Mouse (Mus musculus) midbrain, embryonic 11.5 days (tissue): ENCODE data around the gene Nfatc2. TPM values are rescaled to one million over a fixed set of nuclear protein-coding genes. Genes with fewer than 3 reads are reported as not detected.
A peak's percentile ranks its signal among the peaks of the same experiment; 100 is the strongest.

Source experiments
- ATAC-seq: fragments of 200-750 bp; cut with Nextera tagmentation; 2 replicates; pipeline ENCODE4 v1.8.0; 2017; ENCODE audit warnings: moderate TSS enrichment, moderate library complexity; ENCODE audit not compliant: low FRiP score
- DNase-seq: peaks from one replicate; pipeline ENCODE4 v3.0.0; 2015; ENCODE audit warnings: low spot score; ENCODE audit errors: missing footprints
- H3K27ac ChIP-seq: fragments of 300-500 bp; sonication (generic); 2 replicates; pipeline ENCODE4 v1.5.1; 2014; ENCODE audit warnings: low read depth, low read length
- H3K27me3 ChIP-seq: fragments of 300-500 bp; sonication (generic); 2 replicates; pipeline ENCODE4 v1.6.1; 2014; ENCODE audit warnings: mild to moderate bottlenecking, low read length, moderate library complexity, mixed read lengths; ENCODE audit not compliant: control insufficient read depth, insufficient read depth
- H3K36me3 ChIP-seq: fragments of 300-500 bp; sonication (generic); 2 replicates; pipeline ENCODE4 v1.6.1; 2014; ENCODE audit warnings: mild to moderate bottlenecking, low read length, moderate library complexity, mixed read lengths; ENCODE audit not compliant: control insufficient read depth, insufficient read depth
- H3K4me1 ChIP-seq: fragments of 300-500 bp; sonication (generic); 2 replicates; pipeline ENCODE4 v1.6.1; 2014; ENCODE audit warnings: low read length; ENCODE audit not compliant: control insufficient read depth, insufficient read depth
- H3K4me2 ChIP-seq: fragments of 300-500 bp; sonication (generic); 2 replicates; pipeline ENCODE4 v1.6.1; 2014; ENCODE audit warnings: mild to moderate bottlenecking, moderate library complexity
- H3K4me3 ChIP-seq: fragments of 300-500 bp; sonication (generic); 2 replicates; pipeline ENCODE4 v1.5.1; 2014; ENCODE audit warnings: low read depth, low read length
- H3K9ac ChIP-seq: fragments of 300-500 bp; sonication (generic); 2 replicates; pipeline ENCODE4 v1.6.1; 2014; ENCODE audit warnings: low read length
- H3K9me3 ChIP-seq: fragments of 300-500 bp; sonication (generic); 2 replicates; pipeline ENCODE4 v1.6.1; 2016; ENCODE audit warnings: low read length; ENCODE audit not compliant: control insufficient read depth
- WGBS: fragments of 180-500 bp; shearing (Covaris S2); extraction: QIAGEN DNeasy Blood & Tissue Kit; methylation state at CpG from one replicate; pipeline ENCODE4 v1.1.7; 2014; 5-methylcytosine and 5-hydroxymethylcytosine counted together
- polyA plus RNA-seq: library from polyadenylated mRNA; unstranded; fragments of >200 nt; fragmentation: Nextera tagmentation; extraction: Ambion mirVana; gene quantifications from 2 replicates; pipeline ENCODE4 v1.2.1, GENCODE M21; 2014

The Nfatc2 gene
- polyA plus RNA-seq, 1 experiment from 2014 or later: 0.66 TPM

DNA sequence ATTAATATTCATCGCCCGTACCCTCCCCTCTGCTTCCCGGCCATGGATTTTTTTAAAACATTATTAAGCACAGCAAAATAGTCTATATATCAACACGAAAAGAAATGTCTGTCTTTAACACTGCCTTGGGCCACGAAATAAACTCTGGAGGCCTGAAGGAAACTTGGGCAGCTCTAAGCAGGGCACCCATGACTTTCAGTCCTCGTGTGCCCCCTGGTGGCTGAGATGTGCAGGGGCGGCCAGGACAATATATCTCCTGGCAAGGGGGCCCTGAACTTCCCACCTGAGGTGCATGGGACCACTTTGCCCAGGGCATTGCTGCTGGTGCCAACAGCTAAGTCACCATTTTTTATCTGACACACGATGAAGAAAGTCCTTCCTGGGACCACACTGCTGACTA is 27.3 kb upstream of the Nfatc2 start:
- Histone ChIP-seq H3K36me3 (no peaks in the 10 kb centered on the region; the same call in 1 of the 2 replicates), H3K4me2 (no peak overlapping the region), H3K4me3 (no peak overlapping the region), H3K9ac (no peak overlapping the region), H3K27me3 (no peaks in the 10 kb centered on the region), H3K9me3 (no peaks in the 10 kb centered on the region; the same call in 1 of the 2 replicates), H3K4me1 (peaks cover 3% of the 10 kb centered on the region), H3K27ac (no peak overlapping the region)
- peak; percentile 97 for DNase-seq
- ATAC-seq: peak; percentile 60; the same call in 1 of the 2 replicates
- WGBS: 27% methylated on average over 8 of the region's 8 CpGs

DNA sequence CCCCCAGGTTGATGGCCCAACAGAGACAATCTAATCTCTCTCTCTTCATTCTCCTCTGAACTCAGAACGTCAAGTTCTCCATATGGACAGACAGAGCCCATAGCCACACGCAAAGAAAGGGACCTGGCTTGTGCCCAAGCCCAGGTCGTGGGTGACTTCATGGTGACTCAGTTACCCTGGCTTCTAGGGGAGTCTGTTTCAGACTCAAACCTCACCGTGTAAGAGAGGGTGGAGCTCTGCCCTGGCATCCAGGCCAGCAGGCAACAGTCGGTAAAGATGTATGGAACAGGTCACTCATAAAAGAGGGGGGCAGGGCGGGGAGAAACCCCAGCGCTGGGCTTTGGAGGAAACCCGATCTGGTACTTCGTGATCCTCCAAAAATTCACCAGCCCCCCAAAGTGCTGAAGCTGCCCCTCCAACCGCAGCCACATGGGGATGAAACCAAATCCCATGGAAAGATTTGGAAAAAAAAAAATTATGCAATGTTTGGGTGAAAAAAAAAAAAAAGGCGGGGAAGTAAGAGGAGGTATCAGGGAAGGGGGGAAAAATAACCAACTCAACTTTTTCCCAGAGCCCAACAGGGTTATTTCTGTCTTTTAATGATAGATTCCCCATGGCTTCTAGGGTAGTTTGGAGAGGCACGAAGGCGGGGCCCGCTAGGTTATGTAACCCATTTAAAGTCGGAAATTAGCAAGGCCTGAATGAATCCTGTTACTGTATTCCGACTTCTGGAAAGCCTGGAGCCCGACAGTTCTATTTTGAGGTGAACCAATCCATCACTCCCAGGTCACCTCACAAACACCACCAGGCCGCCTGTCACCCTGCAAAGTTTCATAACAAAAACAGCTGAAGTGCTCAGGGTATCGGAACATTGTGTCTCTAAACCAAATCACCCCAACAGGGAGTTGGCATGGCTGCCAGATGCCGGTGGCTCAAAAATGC is 26.6 kb upstream of the Nfatc2 start:
- H3K9me3 ChIP-seq: no peaks in the 10 kb centered on the region; the same call in 1 of the 2 replicates
- 73% methylated on average over 20 of the region's 20 CpGs for WGBS
- H3K4me3 ChIP-seq: no peak overlapping the region
- H3K4me1 ChIP-seq: peaks cover 3% of the 10 kb centered on the region
- H3K36me3 ChIP-seq: no peaks in the 10 kb centered on the region
- no peak overlapping the region for H3K4me2 ChIP-seq
- DNase-seq (no peak), ATAC-seq (no peak)
- no peak overlapping the region for H3K27ac ChIP-seq
- no peak overlapping the region for H3K9ac ChIP-seq
- H3K27me3 ChIP-seq: no peaks in the 10 kb centered on the region

DNA sequence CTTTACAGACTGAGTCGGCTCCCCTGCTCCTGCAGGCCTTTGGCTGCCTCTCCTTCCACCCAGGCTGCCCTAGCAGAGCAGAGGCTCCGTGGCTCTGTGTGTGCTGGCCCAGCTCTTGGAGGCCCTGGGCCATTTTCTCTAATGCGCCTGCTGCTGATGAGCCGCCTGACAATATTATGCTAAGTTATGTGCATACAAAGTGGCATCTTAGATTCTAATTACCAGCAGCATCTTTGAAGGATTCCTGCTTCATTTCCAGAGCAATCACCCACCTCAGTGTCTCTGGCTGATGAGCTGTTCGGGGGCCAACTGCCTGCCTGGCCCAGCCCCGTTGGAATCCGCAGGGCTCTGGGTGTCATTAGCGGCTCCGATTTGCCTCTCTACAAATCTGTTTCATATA is 24.9 kb upstream of the Nfatc2 start:
- peak overlapping the region; percentile 59 for H3K27ac ChIP-seq
- peak; percentile 70 for ATAC-seq
- no peak overlapping the region for H3K9ac ChIP-seq
- no peak overlapping the region for H3K4me3 ChIP-seq
- H3K4me2 ChIP-seq: no peak overlapping the region
- DNase-seq: no peak
- H3K4me1 ChIP-seq: peaks cover 3% of the 10 kb centered on the region
- 70% methylated on average over 9 of the region's 9 CpGs for WGBS
- no peaks in the 10 kb centered on the region for H3K36me3 ChIP-seq
- no peaks in the 10 kb centered on the region; the same call in 1 of the 2 replicates for H3K9me3 ChIP-seq
- H3K27me3 ChIP-seq: no peaks in the 10 kb centered on the region

DNA sequence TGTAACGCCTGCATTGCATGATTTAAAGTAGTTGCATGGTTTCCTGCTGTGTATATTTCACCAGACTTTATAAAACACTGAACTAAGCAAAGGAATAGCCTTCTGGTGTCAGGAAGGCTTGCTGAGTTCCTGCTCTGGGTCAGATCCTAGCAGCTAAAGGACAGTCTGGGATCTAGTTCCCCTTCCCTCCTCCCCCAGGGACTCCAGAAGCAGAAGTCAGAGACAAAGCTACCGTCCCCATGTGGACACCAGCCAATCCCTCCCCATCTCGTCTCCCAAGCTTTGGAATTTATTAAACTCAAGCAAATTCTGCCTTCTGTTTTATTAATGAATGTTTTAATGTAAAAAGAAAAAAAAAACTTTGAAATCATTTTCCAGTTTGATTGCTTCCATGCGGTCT is 23.6 kb upstream of the Nfatc2 start:
- Histone ChIP-seq H3K27ac (no peak overlapping the region), H3K4me3 (no peak overlapping the region), H3K36me3 (no peaks in the 10 kb centered on the region), H3K9me3 (no peaks in the 10 kb centered on the region; the same call in 1 of the 2 replicates), H3K9ac (no peak overlapping the region), H3K27me3 (no peaks in the 10 kb centered on the region), H3K4me2 (no peak overlapping the region), H3K4me1 (peaks cover 3% of the 10 kb centered on the region)
- ATAC-seq (no peak), DNase-seq (no peak)
- 79% methylated on average over 4 of the region's 4 CpGs for WGBS

DNA sequence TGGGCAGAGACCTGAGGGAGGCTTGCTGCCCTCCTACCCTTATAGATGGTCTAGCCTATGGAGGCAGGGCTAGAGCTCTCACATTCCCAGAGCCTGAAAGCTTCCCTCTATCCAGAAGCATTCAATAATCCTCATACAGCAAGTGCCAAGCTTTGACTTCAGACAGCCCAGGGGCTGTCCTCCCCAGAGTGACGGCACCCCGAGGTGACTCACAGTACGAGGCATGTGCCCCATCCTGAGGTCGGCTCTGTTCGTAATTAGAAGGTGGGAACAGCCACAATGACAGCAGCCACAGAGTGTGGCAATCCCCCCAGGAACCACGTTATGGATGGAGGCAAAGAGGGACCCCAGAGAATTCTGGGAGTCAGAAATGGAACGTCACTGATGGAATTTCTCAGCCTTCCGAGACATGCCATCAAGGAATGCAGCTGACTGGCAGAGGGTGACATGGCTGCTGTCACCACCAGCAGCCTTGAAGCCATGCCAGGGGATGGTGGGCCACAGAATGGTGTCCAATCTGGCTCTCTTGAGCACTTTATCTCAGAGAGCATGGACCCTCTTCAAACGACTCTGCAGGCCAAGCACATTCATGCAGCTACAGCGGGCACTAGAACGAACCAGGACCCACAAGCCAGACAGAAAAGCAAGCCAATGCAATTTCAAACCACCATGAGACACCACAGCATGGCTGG is 19.8 kb upstream of the Nfatc2 start:
- H3K36me3 ChIP-seq: no peaks in the 10 kb centered on the region
- no peak overlapping the region for H3K9ac ChIP-seq
- no peak overlapping the region for H3K4me2 ChIP-seq
- H3K9me3 ChIP-seq: no peaks in the 10 kb centered on the region; the same call in 1 of the 2 replicates
- H3K4me3 ChIP-seq: no peak overlapping the region
- H3K4me1 ChIP-seq: no peaks in the 10 kb centered on the region; the same call in 1 of the 2 replicates
- ATAC-seq (no peak), DNase-seq (no peak)
- WGBS: 79% methylated on average over 11 of the region's 11 CpGs
- H3K27me3 ChIP-seq: no peaks in the 10 kb centered on the region
- H3K27ac ChIP-seq: no peak overlapping the region

DNA sequence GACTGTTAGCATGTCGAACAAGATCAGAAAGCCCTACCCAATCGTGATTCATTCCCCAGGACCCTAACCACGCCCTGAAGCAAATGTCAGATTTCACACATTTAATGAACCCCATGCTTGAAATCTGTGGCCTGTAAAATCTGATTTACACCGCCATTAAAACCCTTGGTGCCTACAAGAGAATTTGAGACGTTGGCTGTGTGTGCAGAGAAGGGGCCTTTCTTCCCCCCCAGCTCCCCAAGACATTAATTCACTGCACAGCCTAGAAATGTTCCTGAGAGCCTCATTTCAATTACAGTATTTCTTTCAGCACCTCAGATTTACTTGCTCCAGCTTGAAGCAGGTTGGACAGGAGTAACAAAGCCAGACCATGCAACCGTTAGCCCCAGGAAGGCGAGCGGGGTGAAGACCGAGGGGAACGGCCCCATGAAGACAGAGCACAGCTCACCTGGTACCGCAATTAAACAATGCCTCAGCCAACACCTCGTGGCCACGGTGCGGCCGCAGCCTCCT is 16.8 kb upstream of the Nfatc2 start:
- Histone ChIP-seq H3K36me3 (no peaks in the 10 kb centered on the region), H3K4me2 (no peak overlapping the region), H3K9me3 (no peaks in the 10 kb centered on the region; the same call in 1 of the 2 replicates), H3K27me3 (no peaks in the 10 kb centered on the region), H3K4me1 (peaks cover 6% of the 10 kb centered on the region; the same call in 1 of the 2 replicates), H3K4me3 (no peak overlapping the region), H3K27ac (no peak overlapping the region), H3K9ac (no peak overlapping the region)
- DNase-seq: no peak
- 84% methylated on average over 15 of the region's 15 CpGs for WGBS
- no peak for ATAC-seq

DNA sequence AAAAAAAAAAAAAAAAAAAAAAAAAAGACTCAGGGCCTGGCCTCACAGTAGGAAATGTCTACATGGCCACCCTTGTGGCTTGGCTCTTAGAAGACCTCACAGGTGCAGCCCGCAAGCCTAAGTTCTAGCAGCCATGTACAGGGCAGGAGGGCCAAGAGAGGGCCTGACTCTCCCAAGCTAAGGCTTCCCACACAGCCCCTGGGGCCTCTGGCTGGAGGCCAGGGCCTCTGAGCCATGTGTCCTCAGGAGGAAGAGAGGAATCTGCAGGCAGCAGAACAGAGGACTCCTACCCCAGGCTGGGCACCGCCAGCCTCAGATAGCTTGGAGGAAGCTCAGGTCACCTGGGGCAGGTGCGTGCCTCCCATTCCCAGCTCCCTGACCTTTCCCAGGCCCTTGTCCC is 13.7 kb upstream of the Nfatc2 start:
- H3K4me3 ChIP-seq: no peak overlapping the region
- ATAC-seq: no peak
- no peak overlapping the region for H3K27ac ChIP-seq
- DNase-seq: no peak
- no peak overlapping the region for H3K9ac ChIP-seq
- no peak overlapping the region for H3K4me2 ChIP-seq
- 87% methylated on average over 3 of the region's 3 CpGs for WGBS
- no peaks in the 10 kb centered on the region for H3K9me3 ChIP-seq
- peaks cover 8% of the 10 kb centered on the region; the same call in 1 of the 2 replicates for H3K4me1 ChIP-seq
- H3K27me3 ChIP-seq: no peaks in the 10 kb centered on the region
- no peaks in the 10 kb centered on the region for H3K36me3 ChIP-seq

DNA sequence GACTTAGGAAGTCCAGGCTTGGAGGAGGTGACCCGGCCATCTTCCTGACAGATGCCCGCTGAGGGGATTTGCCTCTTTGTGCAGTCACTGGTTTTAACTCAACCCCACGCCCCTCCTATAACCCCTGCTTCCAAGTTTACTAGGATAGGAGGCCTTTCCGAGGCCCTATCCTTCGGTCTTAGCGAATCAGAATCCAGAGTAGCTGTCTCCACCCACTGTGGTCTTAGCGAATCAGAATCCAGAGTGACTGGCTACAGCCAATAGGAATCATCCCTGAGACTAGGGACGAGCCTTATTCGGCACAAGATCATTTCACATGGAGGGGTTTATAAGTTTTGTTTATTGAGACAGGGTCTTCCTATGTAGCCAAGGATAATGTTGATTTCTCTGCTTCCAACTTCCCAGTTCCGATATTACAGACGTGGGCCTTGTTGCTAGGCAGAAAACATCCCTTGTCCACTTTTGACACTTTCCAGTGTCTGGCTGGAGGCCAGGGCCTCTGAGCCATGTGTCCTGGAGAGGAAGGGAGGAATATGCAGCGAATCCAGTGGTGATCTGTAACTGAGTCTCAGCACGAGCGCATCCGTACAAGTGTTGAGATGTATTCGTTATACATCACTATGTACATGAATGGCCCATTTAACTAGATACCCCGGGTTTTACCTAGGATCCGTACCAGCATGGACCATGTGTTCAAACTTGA is 12.9 kb upstream of the Nfatc2 start:
- Histone ChIP-seq H3K4me3 (no peak overlapping the region), H3K9ac (no peak overlapping the region), H3K9me3 (no peaks in the 10 kb centered on the region), H3K4me2 (no peak overlapping the region), H3K27me3 (no peaks in the 10 kb centered on the region), H3K36me3 (no peaks in the 10 kb centered on the region), H3K4me1 (peaks cover 8% of the 10 kb centered on the region; the same call in 1 of the 2 replicates), H3K27ac (no peak overlapping the region; the same call in 1 of the 2 replicates)
- no peak for DNase-seq
- WGBS: 73% methylated on average over 18 of the region's 18 CpGs
- peak; percentile 53; the same call in 1 of the 2 replicates for ATAC-seq
